Mouse (Mus musculus) 416B (cell line): ENCODE measurements around the gene Mical3.

Experiments used
- DNase-seq: peaks from one replicate; pipeline ENCODE4 v3.0.0; 2011; ENCODE audit warnings: low read depth

Gene Mical3

GRCm38 (mm10) chr6:120964179-120964578 lies 166.6 kb downstream of the Mical3 start:
- no peak for DNase-seq

- no peak for DNase-seq
These were observed 170.3 kb downstream of the Mical3 start for GRCm38 (mm10) chr6:120960338-120961030.

- peak; percentile 78 for DNase-seq
These were observed 173.5 kb downstream of the Mical3 start for GRCm38 (mm10) chr6:120957331-120957730.

- peak; percentile 95 for DNase-seq
These were observed 174.3 kb downstream of the Mical3 start for GRCm38 (mm10) chr6:120956259-120957161.

- DNase-seq = peak; percentile 92
These were observed 175.6 kb downstream of the Mical3 start for GRCm38 (mm10) chr6:120955215-120955614.

- no peak for DNase-seq
These were observed 176.6 kb downstream of the Mical3 start for GRCm38 (mm10) chr6:120954241-120954640.

- no peak for DNase-seq
These were observed 178.3 kb downstream of the Mical3 start for GRCm38 (mm10) chr6:120952475-120952874.

- DNase-seq = no peak
These were observed 179.5 kb downstream of the Mical3 start for GRCm38 (mm10) chr6:120951311-120951710.

- DNase-seq = no peak
These were observed 185.3 kb downstream of the Mical3 start for GRCm38 (mm10) chr6:120945510-120945909.

- DNase-seq = no peak
These were observed 186.8 kb downstream of the Mical3 start for GRCm38 (mm10) chr6:120943964-120944363.

GRCm38 (mm10) chr6:120943551-120943950 lies 187.2 kb downstream of the Mical3 start:
- DNase-seq = no peak

GRCm38 (mm10) chr6:120943079-120943478 lies 187.7 kb downstream of the Mical3 start:
- no peak for DNase-seq

- no peak for DNase-seq
These were observed 189.2 kb downstream of the Mical3 start for GRCm38 (mm10) chr6:120941575-120941974.

GRCm38 (mm10) chr6:120941084-120941481 lies 189.7 kb downstream of the Mical3 start:
- DNase-seq = no peak

- DNase-seq = no peak
These were observed 190.2 kb downstream of the Mical3 start for GRCm38 (mm10) chr6:120940446-120941083.

- DNase-seq = no peak
These were observed 191.0 kb downstream of the Mical3 start for GRCm38 (mm10) chr6:120939783-120940182.

GRCm38 (mm10) chr6:120938763-120939450 lies 191.9 kb downstream of the Mical3 start:
- DNase-seq = no peak

- DNase-seq = no peak
These were observed 192.7 kb downstream of the Mical3 start for GRCm38 (mm10) chr6:120937999-120938608.

- no peak for DNase-seq
These were observed 193.6 kb downstream of the Mical3 start for GRCm38 (mm10) chr6:120937104-120937617.

GRCm38 (mm10) chr6:120934176-120934575 lies 196.6 kb downstream of the Mical3 start:
- DNase-seq = no peak

- no peak for DNase-seq
These were observed 197.1 kb downstream of the Mical3 start for GRCm38 (mm10) chr6:120933670-120934069.
